Mouse (Mus musculus) adrenal gland, adult (tissue): ENCODE results near the gene Acy3.
A peak's percentile ranks its signal among the peaks of the same experiment; 100 is the strongest.
"Not testable (repeated sequence)": the region's sequence is repeated elsewhere in the genome, so short reads cannot be mapped to it uniquely, and the experiment has no call there.

Source experiments
- DNase-seq, 2 experiments: peaks; one replicate each; pipeline ENCODE4 v3.0.0; 2022 to 2023; ENCODE audit warnings: low spot score in 1 of 2; ENCODE audit not compliant: inconsistent age in 2 of 2

The Acy3 gene

DNA sequence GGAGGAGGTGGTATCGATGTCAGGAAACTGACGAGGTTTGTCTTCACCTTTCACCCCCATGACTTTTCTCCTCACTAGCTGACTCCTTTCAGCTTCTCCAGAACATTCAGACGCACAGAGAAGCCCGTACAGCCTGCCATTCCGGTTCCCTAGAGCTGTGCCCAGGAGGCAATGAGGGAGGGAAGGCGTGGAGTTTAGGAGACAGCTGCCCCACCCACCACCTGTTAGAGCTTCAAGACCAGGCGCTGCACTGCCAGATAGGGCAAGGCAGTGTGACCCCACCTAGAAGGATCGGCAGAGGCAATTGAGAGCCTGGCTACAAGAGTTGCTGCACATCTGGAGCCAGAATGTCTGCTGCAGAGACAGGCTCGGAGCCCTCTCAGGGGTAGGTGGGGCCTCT is 14.1 kb upstream of the Acy3 start, which contains the start of gene Aldh3b2:
TSS of gene Aldh3b2 (plus strand) at position 100 of the 400 bp plus-strand sequence.
- DNase-seq, result no peak

DNA sequence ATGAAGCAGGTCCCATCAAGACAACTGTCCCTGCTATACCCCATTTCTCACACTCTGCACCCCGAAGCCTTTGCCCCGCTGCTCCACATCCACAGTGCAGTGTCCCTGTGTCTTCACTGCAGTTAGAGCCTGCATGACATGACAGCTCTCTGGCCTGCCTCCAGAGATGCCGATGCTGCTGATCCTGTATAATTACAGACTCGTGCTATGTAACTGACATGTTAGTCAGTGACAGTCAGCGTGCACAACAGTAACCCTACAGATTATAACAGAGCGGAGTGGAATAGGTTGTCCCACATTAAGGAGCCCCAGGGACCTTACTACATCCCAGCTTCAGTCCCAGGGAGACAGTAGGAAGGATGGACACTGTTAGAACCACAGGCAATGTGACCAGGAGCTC is 11.8 kb upstream of the Acy3 start:
- not testable (repeated sequence) for DNase-seq

DNA sequence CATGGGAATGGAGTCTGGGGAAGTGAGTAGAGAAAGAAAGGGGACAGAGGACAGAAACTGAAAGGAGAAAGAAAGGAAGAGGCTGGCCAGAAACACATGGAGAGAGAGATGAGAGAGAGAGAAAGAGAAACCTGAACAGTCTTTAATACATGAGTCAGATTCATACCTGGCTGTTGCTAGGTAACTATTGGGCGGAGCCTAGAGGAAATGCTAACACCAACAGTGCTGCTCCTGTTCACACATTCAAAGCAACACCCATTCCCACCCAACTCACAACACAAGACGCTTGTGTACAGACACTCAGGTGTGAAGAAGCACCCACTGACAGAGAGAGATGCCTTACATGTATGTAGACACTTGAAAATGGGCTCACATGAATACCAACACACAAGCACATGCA is 10.5 kb upstream of the Acy3 start:
- no peak for DNase-seq

DNA sequence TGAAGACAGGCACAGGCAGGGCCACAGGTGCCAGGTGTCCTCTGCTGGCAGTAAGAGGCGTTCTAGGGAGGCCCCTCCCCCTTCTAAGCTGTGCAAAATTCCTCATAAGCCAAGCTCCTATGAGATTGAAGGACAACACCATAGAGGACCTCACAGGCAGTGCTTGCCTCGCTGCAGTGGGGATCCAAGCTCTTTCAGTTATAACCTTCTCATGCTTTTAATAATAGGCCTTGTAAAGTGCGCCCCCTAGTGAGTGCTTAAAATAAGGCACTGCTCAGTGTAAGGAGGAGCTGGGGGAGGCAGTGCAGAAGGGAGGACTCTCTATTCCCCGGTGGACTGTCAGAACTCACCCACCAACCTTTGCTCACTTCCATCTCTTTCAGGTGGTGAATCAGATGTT is 6.1 kb upstream of the Acy3 start:
- peak; percentile 73 to 94 for DNase-seq

DNA sequence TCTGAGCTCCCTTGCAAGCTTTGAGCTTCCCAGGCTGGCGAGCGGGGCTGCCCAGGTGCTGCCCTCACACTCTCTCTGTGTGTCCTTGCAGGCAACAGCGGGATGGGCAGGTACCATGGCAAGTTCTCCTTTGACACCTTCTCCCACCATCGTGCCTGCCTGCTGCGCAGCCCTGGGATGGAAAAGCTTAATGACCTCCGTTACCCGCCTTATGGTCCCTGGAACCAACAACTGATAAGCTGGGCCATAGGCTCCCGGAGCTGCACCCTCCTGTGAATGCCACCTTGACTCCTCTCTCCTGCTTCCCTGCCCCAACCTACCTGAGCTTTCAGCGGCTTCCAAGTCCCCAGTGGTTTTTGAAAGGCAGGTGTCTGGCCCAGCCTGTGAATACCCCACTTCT is 5.5 kb upstream of the Acy3 start:
- DNase-seq, result no peak

DNA sequence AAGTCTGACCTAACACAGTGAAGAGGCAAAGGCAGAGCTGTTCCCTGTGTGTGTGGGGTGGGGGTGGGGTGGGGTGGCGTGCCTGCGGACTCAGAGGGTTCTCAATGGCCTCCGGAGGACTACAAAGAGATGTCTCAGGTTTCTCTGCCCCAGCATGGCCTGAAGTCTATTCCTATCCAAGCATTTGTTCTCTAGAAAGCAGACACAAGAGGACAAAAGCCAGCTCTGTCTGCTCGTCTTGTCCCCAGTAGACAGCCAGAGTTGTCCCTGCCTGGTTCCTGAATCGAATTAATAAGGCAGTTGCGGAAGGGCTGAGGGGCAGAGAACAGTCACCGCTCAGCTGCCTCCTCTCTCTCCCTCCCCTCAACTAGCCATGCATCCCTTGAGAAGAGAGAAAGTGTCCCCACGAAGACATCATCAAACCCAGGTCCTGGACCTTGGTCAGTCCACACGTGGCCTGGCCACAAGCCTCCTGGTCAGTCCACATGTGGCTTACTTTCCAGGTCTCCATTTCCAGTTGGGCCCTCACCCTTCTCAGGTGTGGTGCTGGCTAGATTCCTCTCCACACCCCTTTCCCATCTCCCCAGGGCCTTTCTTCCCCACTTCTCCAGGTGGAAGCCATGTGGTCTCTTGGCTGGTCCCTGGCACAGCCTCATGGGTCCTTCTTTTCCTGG is 2.7 kb upstream of the Acy3 start:
- DNase-seq, result no peak

DNA sequence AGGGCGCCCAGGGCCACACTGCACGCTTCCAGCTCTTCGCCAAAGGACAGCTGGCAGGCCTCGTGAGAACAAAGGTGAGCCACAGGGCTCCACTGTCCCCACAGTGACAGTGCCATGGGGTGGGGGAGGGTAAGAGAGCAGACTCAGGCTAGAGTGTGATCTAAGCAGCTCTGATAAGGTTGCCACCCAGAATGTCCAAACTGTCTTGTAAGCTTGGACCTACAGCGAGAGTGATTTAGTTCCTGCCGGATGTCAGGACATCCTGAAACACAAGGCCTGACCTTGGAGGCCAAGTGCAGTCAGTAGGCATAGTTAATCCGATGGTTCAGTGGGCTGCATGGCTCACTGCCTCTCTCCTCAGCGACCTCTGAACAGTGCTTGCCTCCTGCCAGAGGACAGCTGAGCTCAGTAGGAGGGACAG is 1.1 kb upstream of the Acy3 start:
- peak; percentile 86 to 88 for DNase-seq

DNA sequence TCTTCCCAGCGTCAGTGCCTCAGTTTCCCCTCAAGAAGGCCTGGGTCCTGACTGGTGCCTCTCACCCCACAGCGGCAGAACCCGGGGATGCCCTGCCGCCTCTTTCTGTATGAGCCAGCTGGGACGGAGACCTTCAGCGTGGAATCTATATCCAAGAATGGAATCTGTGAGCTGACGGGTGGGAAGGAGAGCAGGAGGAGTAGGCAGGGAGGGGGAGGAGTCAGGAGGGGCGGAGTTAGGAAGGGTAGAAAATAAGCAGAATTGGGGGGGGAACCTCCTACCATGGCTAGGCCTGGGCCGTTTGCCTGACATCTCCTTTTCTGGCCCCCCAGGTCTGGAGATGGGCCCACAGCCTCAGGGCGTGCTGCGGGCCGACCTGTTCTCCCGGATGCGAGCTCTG is 1.7 kb downstream of the Acy3 start:
- no peak for DNase-seq

DNA sequence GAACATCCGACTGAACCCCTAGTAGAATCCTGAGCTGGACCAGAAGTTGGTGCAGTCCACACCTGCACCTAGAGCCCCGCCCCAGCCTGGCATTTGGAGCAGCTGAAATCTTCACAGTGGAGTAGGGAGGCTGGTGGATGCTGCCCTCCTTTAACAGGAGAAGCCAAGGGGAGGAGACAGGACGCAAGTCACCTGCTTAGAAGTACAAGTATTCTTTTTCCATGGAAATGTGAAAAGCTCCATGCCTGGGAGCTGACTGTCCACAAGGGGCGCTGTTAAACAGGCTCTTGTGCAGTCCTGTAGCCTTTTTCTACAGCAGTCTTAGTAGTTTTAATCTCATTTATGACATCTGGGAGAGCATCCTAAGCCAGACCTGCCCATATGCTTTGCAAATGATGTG is 2.4 kb downstream of the Acy3 start:
- DNase-seq, result no peak

DNA sequence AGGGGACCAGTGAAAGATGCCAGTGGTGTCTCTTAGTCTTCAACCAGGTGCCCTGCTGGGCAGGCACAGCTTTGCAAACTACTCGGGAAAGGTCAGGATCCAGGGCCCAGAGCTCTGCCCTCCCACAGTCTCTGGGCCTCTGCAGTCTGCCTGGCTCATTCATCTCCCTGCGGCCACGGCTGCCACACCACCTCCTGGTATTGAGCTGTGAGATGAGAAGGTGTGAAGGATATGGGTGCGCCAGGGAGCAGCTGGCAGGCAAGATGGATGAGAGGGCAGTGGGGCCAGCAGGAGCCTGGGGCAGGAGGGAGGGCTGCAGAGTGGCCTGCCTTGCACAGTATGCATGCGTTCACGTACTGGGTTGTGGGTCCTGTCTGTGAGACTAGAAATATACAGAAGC is 4.4 kb downstream of the Acy3 start:
- DNase-seq, result no peak

DNA sequence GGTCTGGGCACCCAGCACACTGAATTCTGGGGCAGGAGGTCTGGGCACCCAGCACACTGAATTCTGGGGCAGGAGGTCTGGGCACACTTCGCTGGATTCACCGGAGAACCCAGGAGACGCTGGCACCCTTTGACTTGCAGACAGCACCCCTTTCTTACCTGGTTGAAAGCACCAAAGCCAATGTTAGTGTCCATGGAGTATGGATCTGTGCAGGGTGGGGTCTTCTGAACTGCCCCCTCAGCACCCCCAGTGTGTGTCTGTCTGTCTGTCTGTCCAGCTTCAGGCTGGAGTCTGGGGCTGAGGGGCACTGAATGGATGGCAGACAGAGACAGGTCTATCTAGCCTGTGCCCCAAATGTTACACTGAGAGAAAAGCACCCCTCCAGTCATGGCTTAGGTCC is 5.2 kb downstream of the Acy3 start:
- no peak for DNase-seq

DNA sequence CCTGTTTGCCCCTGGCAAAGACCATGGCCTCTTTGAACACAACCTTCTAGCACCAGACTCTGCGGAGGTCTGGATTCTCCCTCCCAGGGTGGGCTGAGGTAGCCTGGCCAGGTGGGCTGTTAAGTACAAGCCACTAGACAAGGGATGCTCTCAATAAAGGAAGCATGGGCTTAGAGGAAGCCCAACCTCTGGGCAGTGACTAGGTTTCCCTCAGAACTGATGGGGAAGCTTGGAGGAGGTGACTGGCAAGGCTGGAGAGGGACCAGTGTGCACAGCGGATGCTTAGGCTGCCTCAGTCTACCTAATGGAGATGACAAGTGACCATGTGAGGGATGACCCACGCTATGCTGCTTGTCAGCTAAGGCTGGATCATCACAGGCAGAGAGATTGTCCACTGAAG is 5.6 kb downstream of the Acy3 start:
- DNase-seq, result no peak

DNA sequence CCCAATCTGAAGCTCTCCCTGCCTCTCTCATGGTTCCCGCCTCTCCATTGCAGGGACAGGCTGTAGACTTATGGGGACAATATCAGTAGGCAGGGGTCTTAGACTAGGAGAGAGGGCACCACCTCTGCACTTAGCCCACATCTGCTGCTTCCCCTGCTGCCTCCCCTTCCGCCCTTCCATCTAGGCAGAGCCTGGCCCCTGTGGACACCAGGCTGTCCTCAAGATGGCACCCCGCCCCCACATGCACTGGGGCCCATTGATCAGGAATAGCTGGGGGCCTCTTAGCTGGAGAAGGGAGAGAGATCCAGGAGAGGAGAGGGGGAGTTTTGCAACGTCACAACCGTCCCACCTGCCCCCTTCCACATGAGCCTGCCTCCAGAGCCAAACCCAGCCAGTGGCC is 6.0 kb downstream of the Acy3 start, which contains the start of gene Tbx10:
TSS of gene Tbx10 (plus strand) at position 337 of the 400 bp plus-strand sequence.
- DNase-seq, result no peak

DNA sequence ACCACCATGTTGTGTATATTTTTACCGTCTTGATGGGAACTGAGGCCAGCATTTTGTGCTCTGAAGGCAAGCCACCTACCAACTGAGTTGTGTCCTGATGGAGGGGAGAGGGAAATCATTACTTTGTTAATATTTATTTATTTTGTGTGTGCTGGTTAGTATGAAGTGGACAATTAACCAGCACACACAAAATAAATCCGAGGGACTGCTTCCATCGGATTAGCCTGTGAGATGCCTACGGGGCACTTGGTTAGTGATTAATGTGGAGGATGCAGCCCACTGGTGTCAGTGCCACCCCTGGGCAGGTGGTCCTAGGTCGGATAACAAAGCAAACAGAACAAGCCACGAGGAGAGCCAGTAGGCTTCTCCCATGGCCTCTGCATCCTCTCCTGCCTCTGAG is 8.6 kb downstream of the Acy3 start:
- no peak for DNase-seq

DNA sequence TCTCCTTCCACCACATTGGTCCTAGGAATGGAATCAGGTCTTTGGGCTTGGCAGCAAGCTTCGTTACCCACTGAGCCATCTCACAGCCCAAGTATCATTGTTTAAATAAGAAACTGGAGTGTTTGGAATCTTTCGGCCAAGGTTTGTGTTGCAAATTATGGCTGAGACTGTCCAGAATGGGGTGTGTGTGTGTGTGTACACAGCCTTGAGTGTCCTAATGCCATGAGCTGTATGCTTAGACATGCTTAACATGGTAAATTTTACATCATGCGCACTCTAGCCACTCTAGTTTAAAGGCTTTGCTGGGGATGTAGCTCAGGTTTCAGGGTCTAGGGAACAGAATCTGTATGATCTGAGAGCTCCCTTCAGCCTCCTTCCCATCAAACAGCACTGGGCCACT is 9.1 kb downstream of the Acy3 start:
- DNase-seq, result no peak

DNA sequence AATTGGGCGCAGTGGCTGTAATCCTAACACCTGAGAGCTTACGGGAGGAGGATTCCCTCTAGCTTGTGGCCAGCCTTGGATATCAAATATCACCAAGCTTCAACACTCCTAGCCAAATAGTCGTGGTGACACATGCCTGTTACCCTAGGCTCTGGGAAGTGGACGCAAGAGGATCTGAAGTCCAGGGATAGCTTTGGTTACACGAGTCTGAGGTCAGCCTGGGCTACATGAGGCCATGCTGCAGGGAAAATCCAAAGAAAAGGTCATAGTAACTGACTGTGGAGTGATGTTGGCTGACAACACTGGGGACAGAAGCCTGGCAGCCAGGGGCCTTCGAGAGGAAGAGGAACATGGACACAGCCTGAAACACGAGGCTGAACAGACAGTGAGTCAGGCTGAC is 9.7 kb downstream of the Acy3 start:
- no peak for DNase-seq

DNA sequence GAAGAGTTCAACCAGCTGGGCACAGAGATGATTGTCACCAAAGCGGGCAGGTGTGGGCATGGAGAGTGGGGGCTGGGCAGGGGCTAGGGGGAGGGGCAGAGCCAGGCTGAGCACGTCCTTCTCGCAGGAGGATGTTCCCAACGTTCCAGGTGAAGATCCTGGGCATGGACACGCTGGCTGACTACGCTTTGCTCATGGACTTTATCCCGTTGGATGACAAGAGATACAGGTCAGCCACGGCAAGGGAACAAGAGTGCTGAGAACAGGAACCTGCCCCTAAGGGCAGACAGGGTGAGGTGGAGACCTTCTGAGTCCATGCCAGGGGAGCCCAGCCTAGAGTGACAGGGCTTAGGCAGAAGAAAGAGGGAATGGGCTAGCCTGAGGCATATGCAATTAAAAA is 10.4 kb downstream of the Acy3 start:
- no peak for DNase-seq

DNA sequence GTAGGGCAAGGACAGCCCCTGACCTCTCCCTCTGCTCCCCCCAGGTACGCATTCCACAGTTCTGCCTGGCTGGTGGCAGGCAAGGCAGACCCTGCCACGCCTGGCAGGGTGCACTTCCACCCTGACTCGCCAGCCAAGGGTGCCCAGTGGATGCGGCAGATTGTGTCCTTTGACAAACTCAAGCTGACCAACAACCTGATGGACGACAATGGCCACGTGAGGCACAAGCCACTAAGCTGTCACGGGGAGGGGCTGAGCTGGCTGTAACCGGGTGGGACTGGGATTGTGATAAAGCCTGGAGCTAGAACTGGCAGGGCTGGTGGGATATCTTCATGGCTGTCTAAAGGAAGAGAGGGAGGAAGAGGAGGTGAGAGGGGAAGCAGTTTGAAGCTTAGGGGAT is 10.9 kb downstream of the Acy3 start:
- DNase-seq, result no peak

DNA sequence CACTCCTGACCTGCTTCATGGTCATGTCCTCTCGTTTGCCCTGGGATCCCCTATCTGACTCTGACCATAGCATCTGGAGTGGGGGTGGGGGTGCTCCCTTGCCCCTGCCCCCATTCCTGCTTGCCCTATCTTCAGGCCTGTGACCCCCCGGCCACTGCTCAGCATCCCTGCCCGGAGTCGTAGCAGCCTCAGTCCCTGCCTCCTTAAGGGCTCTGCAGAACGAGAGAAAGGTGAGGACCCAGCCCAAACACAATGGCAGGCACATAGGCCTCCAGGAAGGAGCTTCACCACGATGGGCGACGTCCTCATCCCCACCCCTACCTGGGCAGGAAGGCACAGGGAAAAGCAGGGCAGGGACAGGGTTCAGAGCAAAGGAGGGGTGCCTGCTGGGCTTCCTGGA is 12.0 kb downstream of the Acy3 start:
- no peak for DNase-seq

DNA sequence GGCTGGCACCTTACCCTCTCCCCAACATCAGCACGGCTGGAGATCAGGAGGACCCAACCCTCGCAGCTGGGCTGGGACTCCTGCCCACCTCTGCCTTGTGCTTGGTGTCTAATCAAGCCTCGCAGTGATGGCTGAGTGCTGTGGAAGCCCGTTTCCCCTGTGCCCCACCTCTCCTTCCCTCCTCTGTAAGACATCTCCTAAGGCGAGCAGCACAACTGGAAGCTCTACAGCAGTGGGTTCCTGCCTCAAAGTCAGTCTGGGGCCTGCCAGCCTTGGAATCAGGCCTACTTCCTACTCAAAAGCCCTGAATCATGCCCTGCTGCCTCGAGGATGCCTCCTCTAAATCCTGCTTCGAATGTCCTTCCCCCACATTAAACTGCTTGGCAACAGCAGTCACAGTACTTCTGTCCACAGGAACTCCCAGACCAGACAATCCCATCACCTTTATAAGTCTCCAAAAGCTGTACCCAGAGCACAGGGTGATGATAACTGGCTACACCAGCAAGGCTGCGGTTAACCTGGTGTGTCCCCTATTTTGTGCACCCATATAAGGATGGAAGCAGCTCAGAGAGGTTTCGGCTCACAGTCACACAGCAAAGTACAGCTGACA is 12.9 kb downstream of the Acy3 start:
- no peak for DNase-seq

DNA sequence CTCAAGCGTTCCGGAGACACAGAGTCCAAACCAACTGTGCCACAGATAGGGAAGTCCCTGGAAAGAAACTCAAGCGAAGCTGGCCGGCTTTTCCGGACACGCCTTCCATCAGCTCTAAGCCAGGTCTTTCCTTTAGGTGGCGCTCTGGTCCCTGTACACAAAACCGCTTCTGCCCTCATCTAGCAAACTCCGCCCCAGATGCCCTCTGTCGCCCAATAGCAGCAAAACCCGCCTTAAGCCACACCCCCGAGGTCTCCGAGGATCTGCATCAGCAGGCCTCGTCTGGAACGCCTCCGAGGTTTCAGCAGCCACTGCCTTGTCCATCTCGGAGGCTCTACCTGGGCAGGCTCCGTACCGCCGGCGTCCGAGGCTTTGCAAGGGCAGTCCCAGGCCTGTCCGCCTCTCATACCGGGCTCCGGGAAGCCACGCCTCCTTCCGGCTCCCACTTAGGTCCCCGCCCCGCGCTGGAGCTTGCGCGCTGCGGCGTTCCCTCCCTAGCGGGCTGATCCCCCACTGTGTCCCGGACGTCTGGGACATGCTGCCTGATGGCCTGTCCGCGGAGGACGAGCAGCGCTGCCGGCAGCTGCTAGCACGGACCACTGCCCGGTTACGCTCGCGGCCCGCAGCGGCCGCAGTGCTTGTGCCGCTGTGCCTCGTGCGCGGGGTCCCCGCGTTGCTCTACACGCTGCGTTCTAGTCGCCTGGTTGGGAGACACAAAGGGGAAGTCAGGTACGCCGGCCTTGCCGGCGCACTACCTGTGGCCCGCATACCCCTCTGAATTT is 13.9 kb downstream of the Acy3 start, which contains the start of the genes Nudt8 and Gm49405:
TSS of gene Nudt8 (plus strand) at position 462 of the 782 bp plus-strand sequence.
TSS of gene Gm49405 (plus strand) at position 508 of the 782 bp plus-strand sequence.
- peak; percentile 98 to 99 for DNase-seq

DNA sequence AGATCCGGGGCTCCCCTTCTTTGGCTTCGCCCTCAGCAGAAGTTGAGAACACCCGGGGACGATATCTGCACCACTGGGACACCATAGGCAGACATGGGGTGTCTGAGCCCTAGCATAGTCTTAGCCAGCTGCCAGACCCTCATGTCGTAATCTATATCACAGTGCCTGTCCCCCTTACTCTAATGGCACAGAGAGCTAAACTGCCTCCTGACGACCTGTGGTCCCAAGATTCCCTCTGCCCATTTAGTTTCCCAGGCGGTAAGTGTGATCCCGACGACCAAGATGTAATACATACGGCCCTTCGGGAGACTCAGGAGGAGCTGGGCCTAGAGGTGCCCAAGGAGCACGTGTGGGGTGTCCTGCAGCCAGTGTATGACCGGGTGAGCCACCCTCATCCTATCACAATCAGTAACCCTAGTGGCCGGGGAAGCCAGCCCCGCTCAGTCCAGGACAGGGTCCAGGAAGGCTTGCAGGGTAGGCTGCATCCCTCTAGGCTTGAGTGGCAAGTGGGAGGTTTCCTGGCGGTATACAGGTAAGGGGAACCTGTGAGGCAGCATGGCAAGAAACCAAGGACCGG is 14.7 kb downstream of the Acy3 start:
- DNase-seq, result no peak
